Mouse (Mus musculus) liver, adult (tissue): ENCODE measurements around the gene Sertad2.

Experiments
- GATA4 ChIP-seq: IDR thresholded peaks from 2 replicates; pipeline ENCODE4 v1.6.1; 2014; ENCODE audit warnings: mild to moderate bottlenecking, low read length; ENCODE audit not compliant: insufficient replicate concordance

The Sertad2 gene

GRCm38 (mm10) chr11:20643161-20643560, 100.1 kb downstream of the Sertad2 start:
- TF ChIP-seq GATA4: no peak

DNA sequence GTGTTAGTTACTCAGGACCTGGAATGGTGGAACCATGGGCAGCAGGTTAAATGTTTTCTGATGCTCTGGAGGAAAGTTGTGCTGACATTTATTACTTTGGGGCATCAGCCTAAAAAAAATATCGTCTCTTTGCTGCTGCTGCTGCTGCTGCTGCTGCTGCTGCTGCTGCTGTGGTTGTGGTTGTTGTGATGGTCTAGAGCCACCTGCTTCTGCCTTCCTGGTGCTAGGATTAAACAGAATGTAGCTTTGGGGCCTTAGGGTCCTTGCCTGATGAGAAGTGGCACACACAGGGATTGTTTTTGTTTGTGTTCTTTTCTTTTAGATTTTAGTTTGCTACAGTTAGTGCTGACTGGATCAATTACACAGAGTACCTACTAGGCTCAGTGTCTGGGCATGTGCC, 101.1 kb downstream of the Sertad2 start:
- no peak for TF ChIP-seq GATA4

DNA sequence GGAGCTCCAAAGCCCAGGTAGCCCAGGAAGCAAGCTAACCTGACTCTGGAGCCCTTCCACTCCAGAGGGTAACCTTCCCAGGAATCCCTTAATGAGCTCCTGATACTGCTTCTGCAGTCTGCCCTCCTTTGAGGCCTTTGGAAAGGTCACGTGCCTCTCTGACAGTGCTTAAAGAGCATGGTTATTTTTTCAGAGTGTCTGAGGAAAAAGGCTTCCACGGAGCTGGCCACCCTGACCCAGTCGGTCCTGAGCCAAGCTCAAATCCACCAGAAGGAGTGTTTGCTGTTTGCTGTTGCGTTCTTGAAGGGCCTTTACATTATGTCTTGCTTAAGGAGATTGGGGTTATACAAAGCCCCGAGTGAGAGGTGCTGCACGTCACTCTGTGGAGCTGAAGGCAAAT, 101.8 kb downstream of the Sertad2 start:
- no peak for TF ChIP-seq GATA4

DNA sequence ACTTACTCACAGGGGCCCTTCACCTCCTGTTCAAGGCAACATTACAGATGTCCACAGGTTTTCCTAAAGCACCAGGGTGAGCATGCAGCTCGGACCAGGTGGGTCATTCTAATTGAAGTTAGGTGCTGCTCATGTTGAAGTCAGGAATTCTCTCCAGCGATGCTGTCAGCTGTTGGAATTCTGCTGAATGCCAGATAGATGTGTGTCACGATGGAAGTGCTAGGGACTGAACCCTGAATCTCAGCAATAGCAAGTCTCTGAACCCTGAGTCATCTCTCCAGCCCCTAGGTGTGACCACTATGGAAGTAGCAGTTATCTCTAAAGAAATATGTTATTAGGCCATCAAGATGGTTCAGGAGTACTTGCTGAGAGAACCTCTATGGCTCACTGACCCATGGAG, 102.5 kb downstream of the Sertad2 start:
- no peak for TF ChIP-seq GATA4

- TF ChIP-seq GATA4: no peak
These were observed 103.1 kb downstream of the Sertad2 start for GRCm38 (mm10) chr11:20646142-20646541.

GRCm38 (mm10) chr11:20646986-20647726, 104.1 kb downstream of the Sertad2 start:
- TF ChIP-seq GATA4: no peak

- 0 out of 2 replicates have a peak, but pooled peaks have one; percentile 3 for TF ChIP-seq GATA4
These were observed 105.0 kb downstream of the Sertad2 start for GRCm38 (mm10) chr11:20647902-20648625.

DNA sequence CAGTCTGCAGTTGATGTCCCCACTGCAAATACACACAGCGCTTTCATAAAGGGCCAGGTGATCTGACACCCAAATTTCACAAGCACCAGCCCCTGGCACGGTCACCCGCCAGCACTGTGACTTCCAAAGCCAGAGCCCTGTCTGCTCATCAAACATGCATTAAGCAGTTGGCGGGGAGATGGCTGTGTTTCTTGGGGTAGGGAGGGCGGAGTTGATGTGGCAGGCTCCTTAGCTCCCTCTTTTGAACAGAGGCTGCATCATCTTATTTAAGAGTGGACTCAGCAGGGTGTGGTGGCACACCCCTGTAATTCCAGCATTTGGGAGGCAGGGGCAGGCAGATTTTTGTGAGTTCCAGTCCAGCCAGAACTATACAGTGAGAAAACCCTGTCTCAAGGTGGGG, 106.4 kb downstream of the Sertad2 start:
- TF ChIP-seq GATA4: no peak

GRCm38 (mm10) chr11:20650006-20650639, 107.1 kb downstream of the Sertad2 start:
- no peak for TF ChIP-seq GATA4

DNA sequence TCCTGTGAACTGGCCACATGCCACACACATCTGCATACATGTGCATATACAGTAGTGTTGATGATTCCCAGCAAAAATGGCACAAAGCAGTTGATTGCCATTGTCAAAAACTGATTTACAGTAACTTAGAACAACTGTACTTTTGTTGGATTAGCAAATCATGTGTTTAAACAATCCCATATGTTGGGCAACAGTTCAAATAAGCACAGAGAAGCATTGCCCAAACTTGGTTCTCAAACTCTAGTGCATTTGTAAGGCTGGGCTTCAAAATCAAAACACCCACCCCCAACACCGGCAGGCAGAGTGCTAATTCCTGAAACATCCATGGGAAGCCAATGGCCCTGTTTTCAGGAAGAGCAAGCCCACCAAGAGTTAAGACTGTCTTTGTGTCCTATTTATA, 108.1 kb downstream of the Sertad2 start:
- TF ChIP-seq GATA4: no peak

DNA sequence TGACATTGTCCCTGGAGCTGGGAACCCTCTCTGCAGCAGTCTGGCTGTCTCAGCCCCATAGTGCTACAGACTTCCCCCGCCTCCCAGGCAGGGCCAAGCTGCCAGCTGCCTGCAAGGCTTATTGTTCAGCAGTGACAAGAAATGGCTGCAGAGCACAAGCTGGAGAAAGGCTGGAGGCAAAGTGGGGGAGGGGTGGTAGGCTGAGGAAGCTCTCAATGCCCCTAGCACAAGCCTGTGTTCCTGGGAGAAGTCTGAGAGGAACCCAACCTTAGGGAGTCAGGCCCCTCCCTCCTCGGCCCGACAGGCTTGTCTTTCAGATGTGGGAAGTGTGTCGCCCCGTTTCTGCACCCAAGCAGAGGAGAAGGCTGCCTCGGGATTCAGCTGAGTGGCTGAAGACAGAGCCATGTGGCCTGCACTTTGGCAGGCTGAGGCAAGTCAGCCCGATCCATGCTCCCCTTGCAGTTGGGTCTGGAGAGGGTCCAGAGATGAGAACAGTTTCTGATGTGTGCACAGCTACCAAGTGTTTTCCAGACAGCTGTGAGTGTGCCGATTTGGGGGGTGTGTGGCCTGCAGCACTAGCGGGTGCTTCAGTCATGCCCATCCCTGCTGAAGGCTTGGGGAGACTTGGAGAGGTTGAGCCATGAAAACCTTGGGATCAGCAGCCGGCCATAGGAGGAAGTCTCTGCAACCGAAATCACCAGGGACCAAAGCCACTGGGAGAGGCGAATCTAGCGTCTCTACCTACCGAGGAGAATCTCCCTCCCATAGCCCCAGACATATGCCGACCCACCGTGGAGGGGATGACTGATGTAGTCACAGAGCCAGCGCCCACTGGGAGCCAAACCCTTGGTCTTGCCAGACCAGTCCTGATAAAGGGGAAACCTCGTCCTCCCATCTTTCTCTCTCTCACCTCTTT, 113.0 kb downstream of the Sertad2 start:
- no peak for TF ChIP-seq GATA4

- TF ChIP-seq GATA4: no peak
These were observed 113.6 kb downstream of the Sertad2 start for GRCm38 (mm10) chr11:20656711-20657057.

GRCm38 (mm10) chr11:20659094-20659493, 116.0 kb downstream of the Sertad2 start:
- TF ChIP-seq GATA4: no peak

- TF ChIP-seq GATA4: no peak
These were observed 117.4 kb downstream of the Sertad2 start for GRCm38 (mm10) chr11:20660111-20661097.
